Mouse (Mus musculus) mouse trophoblast stem cell (cell line): ENCODE measurements around the gene Tmem182.

Source experiments
- in situ Hi-C, 2 experiments: fragments of 300-500 bp; cut with MseI, MboI; formaldehyde crosslinking; loops; 2 replicates in 1 of 2; 3 replicates in 1 of 2; pipeline ENCODE4 v1.15.1; 2025

Tmem182 gene

DNA sequence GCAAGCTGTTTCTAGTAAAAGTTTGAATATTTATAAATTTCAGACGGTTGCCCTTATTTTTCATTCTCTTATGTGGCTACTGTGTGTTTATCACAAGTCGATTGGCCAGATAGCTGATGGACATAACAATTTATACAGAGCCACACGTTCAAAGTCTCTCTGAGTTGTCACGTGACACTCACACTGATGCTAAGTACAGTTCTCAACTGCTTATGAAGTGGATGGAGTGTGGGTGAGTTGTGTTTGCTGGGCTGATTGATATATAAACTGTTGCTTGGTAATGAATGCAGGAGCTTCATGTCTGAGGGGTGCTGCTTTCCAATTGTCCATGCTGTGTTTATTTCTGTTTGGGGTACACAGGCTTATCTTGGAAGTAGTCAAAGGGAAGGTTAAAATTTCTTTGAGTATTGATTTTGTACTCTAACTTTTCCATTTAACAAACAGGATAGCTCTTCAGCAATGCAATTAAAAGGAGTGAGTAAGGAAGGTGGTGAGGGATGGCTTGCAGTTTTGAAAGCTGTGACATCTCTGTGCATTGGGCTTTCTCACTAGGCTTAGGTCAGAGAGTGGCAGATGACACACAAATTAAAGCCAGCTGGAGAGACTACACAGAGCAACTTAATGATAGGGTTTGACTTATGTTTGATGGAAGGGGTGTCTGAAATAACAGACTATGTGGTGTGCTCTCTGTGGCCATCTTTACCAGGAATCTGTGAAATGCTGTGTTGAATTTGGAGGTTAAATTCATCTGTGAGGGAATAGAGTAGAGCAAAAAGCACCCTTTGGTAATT lies 51.6 kb downstream of the Tmem182 start:
- in situ Hi-C loops, result no loop called here

DNA sequence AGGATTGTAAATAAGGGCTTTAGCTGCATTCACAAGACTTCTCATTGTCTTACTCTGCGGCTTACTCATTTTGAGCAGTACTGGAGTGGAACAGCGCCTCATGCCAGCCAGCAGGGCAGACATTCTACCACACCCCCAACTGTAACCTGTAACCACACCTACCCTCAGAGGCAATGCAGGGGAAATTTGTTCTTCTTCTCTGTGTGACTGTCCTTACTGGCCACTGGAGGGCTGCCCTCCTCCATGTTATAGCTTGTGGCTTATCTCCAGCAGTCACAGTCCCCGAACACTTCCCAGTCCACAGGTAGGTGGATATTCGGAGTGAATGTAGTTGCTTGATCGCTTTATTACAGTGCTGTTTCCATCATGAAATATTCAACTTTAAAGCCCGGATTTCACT lies 59.6 kb downstream of the Tmem182 start:
- in situ Hi-C loops, result no loop called here

DNA sequence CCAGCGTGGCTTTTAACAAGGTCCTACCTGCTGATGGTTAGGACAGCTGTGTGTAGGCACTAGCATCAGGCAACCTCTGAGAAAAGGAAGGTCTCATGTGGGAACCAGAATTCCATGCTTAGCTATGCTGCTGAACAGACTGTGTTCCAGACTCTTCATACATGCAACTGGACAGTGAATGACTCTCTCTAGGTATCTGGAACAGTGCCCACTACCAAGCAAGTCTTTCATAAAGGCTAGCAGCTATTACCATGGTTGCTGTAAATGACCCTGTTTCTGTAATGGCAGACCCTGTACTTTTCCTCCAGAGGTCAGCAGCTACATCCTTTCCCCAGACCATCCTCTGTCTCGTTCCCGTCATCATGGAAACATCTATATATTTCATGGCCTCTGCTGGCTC lies 61.7 kb downstream of the Tmem182 start:
- in situ Hi-C loops, result no loop called here

DNA sequence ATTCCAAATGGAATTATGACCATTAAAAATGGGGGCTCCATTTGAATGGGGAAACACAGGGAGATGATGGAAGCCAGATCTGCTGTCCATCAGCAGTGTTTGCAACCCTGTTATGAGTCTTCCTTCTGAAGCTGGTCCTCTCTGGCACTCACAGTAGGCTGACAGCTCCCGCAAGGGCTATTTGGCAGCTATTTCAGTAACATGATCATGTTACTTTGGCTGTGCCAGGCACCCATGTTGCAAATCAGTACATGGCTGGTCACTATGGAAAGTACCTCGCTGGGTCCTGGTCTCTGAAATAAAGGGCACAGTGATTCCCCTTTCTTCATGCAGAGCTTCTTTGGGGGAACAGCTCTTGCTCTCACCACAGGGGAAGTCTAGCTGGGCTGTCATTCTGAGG lies 62.2 kb downstream of the Tmem182 start:
- in situ Hi-C loops, result no loop called here

DNA sequence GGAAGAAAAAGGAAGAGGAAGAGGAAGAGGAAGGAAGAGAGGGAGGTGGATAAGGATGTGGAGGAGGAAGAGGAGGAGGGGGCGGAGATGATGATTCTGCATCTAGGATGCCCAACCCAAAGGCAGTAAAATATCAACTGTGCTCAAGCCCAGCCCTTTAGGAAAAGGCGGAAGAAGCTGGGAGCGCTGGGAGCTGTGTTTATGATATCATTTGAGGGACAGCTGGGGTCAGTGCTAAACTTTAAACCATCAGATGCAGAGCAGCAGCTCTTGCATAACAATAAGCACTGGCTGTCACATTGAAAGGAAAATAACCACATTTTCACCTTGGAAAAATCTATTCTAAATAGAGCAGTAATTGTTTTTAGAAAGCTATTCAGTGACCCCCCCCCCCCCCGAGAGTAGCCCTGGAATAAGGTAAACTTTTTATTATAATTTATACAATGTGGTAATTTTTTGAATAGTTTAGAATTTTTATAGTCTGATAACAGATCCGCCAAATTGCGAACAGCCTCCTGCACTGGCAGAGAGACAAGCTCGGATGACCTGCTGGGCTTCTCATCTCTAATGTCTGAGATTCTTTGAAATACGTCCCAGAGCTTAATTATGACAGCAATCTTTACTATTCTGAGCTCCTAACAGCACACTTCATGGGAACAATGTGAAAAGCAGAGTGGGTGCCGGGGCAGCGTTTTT lies 68.5 kb downstream of the Tmem182 start:
- in situ Hi-C loops, result no loop called here

DNA sequence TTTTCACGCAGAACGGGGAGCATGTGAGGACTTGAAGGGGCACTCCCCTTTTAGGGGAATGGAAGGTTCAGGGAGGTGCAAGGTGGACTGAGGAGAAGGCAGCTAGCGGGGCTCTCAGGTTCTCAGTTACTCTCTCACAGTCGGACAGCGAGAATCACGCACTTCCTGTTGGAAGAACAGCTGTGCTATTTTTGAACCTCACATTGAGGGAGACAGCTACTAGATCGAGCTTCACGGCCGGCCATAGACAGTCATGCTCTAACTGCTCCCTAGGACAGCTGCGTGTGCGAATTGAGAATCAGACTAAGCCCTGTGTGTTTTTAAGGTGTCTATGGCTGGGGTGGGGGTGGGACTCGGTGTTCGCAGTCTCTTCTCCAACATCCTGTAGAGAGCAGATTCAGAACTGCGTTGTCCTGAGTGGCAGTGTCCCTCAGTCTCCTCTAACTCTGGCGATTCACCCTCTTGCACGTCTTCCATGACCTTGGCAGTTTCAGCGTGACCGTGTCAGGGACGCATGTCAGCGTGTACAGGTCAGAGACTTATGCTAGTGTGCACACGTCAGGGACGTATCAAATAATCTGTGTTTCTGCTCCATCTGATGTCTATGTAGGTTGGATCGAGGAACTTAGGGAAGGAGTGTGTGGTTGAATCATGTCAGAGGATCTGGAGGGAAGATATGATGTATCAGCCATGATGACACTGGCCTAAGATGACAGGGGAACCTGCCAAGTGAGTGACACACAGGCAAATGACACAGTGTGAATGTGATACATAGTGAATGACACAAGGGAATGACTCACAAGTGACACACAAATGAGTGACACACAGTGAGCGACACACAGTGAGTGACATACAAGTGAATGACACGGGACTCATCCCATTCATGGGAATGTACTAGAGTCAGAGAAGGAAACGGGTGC lies 69.3 kb downstream of the Tmem182 start:
- in situ Hi-C loops, result no loop called here

DNA sequence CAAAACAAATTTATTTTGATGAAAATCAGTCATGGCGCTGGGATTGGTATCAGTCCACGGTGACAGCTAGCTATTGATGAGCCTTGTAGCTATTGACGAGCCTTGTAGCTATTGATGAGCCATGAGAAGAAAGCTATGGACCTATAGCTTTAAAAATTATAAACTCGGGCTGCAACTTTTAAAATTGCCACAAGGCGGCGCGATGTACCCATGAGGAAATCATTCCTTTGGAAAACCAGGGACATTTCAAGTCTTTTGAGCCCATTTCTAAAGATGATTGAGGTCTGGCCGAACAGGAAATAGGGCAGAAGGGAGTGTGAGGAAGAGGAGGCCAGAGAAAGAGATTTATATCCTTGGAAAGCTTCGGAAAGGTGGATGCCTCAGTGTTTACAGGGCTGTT lies 73.7 kb downstream of the Tmem182 start:
- in situ Hi-C loops, result no loop called here

DNA sequence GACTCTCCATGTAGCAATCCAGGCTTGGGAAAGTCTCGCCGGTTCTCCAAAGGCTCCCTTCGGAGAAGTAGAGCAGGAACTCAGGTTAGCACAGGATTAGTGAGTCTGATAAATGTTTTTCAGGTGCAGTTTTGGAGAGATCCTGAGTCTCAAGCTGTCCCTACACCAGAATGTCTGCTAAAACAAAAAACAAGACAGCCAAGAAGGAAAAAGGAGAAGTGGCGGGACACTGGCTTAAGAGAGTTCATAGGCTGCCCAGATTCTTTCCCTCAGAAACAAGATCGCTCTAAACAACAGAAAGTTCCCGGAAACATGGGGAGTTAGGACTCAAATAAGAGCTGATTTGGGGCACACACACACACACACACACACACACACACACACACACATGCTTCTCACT lies 74.1 kb downstream of the Tmem182 start:
- in situ Hi-C loops, result no loop called here

DNA sequence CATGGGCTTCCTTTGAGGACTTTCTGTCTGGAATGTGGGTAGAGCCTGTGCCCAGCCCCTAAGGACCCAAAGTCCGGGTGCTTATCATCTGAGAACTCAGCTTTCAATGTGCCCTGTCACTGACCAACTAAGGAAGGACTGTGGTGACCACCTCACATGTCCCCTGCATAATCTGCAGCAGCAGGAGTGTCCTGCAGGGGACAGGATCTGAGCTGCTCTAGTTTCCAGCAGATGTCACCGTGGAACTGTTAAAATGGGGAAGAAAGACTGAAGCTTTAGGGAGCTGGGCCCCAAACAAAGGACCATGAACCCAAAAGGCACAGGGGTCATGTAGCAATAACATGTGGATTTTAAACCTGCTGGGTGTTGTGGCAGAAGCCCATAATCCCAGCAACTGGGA lies 75.1 kb downstream of the Tmem182 start:
- in situ Hi-C loops, result loop anchor here in 1 of 2 experiments (10.0 kb wide), 1 partner anchor 174 kb away; no protein-coding TSS in a partner anchor

DNA sequence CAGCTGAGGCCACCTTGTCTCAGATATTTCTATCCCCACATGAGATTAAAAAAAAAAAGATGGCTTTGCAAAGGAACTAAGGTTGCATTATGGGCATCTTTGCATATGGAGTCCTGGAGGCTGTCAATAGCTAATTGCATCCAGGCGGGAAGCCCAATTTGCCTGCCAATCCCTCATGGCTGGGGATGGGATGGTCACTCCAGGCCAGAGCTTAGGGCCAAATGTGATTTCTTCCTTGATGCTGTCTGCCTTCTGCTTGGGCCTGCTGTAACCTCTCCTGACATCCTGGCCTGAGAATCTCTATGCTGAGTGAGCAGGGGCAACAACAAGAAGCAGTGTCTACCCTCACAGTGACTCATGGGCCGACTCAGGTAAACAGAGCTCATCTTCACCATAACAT lies 78.5 kb downstream of the Tmem182 start:
- in situ Hi-C loops, result loop anchor here in 1 of 2 experiments (10.0 kb wide), 1 partner anchor 171 kb away; no protein-coding TSS in a partner anchor

DNA sequence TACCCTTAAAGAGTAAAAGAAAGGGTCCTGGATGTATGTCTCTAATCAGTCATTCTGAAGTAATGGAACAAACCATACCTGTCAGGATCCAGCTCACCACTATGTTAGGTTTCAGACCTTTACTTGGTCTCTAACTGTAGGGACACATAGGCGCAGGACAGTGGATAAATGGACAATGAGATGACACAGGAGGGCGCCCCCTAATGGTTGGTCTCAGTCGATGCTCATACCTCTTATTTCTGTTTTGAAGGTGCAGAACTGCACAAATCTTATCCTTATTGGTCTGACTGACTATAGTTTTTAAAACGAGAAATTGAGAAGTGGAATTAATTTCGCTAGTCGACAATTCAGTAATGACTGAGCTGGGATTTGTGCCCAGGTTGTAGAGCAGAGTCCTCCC lies 79.5 kb downstream of the Tmem182 start:
- in situ Hi-C loops, result loop anchor here in 1 of 2 experiments (10.0 kb wide), 1 partner anchor 170 kb away; no protein-coding TSS in a partner anchor

DNA sequence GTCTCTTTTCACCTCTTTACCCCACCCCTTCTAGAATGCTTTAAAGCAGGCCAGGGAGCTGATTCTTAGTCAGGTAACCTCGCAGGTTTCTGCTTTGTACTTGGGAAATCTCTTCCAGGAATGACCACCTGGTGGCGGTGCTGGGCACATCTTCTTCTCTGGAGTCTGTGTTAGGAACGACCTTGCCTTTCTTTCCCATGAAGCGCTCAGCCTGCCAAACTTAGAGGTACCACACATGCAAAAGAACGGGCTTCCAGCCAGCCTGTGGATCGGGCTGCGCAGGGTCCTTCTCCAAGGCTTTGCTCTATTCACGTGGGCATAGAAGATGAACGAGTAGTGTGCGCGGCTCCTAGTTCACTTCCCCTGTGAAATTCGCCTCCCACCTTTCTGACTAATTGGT lies 82.3 kb downstream of the Tmem182 start:
- in situ Hi-C loops, result loop anchor here in 1 of 2 experiments (10.0 kb wide), 1 partner anchor 167 kb away; no protein-coding TSS in a partner anchor

DNA sequence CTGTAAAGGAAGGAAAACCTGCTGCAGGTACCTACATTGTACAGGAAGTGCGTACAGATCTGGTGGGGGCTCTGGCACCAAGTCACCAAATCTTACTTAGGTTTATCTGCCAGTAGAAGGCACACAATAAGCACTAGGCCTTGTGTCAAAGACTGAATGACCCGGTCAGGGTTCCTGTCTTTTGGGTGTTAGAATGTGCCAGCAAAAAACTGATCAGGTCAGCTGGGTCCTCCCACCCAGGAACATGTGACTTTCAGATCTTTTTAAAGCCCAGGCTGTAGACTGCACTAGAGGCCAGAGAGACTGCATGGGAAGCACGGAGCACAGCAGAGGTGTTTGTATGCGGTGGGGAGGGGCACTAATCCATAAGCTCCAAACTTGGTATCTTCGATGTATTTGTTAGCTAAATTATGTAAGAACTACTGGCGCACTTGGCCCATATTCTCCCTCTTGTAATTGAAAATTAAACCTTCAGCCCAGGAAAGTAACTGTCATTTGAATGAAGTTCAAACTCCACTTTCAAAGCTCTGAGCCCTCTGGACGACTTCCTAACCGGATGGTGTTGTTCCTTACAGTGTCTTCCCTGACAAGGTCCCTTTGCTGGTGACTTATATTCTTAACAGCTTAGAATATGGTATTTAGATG lies 83.1 kb downstream of the Tmem182 start:
- in situ Hi-C loops, result loop anchor here in 1 of 2 experiments (10.0 kb wide), 1 partner anchor 166 kb away; no protein-coding TSS in a partner anchor

DNA sequence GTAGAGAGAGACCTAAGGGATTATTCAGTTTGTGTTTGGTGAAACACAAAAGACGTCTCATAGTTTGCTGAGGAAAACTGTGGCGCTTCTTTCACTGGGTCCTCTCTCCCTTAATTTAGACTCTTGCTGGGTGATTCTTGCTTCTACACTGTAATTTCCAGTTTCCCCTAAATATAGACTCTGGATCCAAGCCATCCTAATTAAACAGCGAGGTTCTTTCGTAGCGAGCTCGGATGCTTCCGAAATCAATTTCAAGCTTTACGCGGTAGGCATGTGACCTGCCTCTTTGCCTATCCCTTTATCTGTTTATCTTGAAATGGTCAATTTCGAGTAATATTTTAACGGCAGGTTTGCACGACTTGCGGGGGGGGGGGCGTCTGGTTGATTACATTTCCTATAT lies 84.2 kb downstream of the Tmem182 start:
- in situ Hi-C loops, result loop anchor here in 1 of 2 experiments (10.0 kb wide), 1 partner anchor 165 kb away; no protein-coding TSS in a partner anchor

DNA sequence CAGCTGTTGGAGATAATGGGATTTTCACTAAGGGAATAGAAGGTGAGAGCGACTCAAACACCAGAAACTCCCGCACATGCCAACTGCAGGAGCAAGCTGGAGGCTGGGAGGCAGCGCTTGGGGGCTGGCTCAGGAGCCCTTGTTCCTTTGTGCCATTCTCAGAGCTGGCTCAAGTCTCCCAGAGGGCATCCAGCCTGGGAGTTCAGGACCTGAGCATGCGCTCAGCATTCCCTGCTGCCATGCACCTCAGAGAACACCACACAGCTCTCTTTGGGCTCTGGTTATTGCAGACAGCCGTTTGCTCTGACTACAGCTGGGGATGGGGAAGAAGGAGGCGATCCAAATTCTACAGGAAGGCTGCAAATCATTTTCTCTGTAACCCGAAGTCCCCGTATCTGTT lies 84.8 kb downstream of the Tmem182 start:
- in situ Hi-C loops, result no loop called here

DNA sequence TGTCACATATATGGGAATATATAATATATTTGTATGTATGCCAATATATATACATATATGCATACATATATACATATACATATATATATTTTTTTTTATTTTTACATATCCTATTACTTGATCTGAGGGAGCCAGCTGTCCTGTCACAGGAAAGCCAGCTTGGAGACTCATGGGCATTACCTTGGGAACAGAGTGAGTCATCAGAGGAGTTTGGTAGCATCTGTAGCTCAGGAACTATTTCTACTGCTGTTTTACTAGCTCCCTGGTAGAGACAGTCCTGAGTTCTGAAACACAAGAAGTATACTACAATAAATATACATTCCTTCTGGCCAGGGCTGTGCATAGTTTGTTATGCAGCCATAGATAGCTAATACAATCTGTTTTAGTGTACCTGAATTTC lies 98.3 kb downstream of the Tmem182 start:
- in situ Hi-C loops, result no loop called here
